Mouse (Mus musculus) heart, embryonic 11.5 days (tissue): ENCODE results near the gene Shank1. TPM values are rescaled to one million over a fixed set of nuclear protein-coding genes. Genes with fewer than 3 reads are reported as not detected.

ENCODE experiments used
- ATAC-seq: fragments of 200-750 bp; cut with Nextera tagmentation; replicated peaks from 2 replicates; pipeline ENCODE4 v1.8.0; 2017; ENCODE audit warnings: moderate library complexity; ENCODE audit not compliant: insufficient number of reproducible peaks, low FRiP score, low TSS enrichment
- H3K27ac ChIP-seq: fragments of 300-500 bp; sonication (generic); 2 replicates; pipeline ENCODE4 v1.5.1; 2014; ENCODE audit warnings: mild to moderate bottlenecking, low read depth, low read length
- H3K27me3 ChIP-seq: fragments of 300-500 bp; sonication (generic); 2 replicates; pipeline ENCODE4 v1.6.1; 2014; ENCODE audit warnings: mild to moderate bottlenecking, low read length, mixed read lengths; ENCODE audit not compliant: control insufficient read depth, insufficient read depth
- H3K36me3 ChIP-seq: fragments of 300-500 bp; sonication (generic); 2 replicates; pipeline ENCODE4 v1.6.1; 2014; ENCODE audit warnings: mild to moderate bottlenecking, low read length, moderate library complexity, mixed read lengths; ENCODE audit not compliant: control insufficient read depth, insufficient read depth
- H3K4me1 ChIP-seq: fragments of 300-500 bp; sonication (generic); 2 replicates; pipeline ENCODE4 v1.6.1; 2014; ENCODE audit warnings: low read length; ENCODE audit not compliant: control insufficient read depth, insufficient read depth
- H3K4me2 ChIP-seq: fragments of 300-500 bp; sonication (generic); 2 replicates; pipeline ENCODE4 v1.6.1; 2014; ENCODE audit warnings: mild to moderate bottlenecking, moderate library complexity
- H3K4me3 ChIP-seq: fragments of 300-500 bp; sonication (generic); 2 replicates; pipeline ENCODE4 v1.5.1; 2014; ENCODE audit warnings: low read depth, low read length
- H3K9ac ChIP-seq: fragments of 300-500 bp; sonication (generic); 2 replicates; pipeline ENCODE4 v1.6.1; 2014; ENCODE audit warnings: mild to moderate bottlenecking, low read depth, low read length, moderate library complexity
- H3K9me3 ChIP-seq: fragments of 300-500 bp; sonication (generic); replicated peaks from 2 replicates; pipeline ENCODE4 v1.6.1; 2016; ENCODE audit warnings: low read length; ENCODE audit not compliant: control insufficient read depth
- WGBS: fragments of 180-500 bp; shearing (Covaris S2); extraction: QIAGEN DNeasy Blood & Tissue Kit; methylation state at CpG from one replicate; pipeline ENCODE4 v1.1.7; 2014; ENCODE audit not compliant: insufficient replicate concordance; 5-methylcytosine and 5-hydroxymethylcytosine counted together
- polyA plus RNA-seq: library from polyadenylated mRNA; unstranded; fragments of >200 nt; fragmentation: Nextera tagmentation; extraction: Ambion mirVana; gene quantifications from 2 replicates; pipeline ENCODE4 v1.2.1, GENCODE M21; 2014

Gene Shank1
- polyA plus RNA-seq, 1 experiment from 2014 or later = 1.3 TPM

DNA sequence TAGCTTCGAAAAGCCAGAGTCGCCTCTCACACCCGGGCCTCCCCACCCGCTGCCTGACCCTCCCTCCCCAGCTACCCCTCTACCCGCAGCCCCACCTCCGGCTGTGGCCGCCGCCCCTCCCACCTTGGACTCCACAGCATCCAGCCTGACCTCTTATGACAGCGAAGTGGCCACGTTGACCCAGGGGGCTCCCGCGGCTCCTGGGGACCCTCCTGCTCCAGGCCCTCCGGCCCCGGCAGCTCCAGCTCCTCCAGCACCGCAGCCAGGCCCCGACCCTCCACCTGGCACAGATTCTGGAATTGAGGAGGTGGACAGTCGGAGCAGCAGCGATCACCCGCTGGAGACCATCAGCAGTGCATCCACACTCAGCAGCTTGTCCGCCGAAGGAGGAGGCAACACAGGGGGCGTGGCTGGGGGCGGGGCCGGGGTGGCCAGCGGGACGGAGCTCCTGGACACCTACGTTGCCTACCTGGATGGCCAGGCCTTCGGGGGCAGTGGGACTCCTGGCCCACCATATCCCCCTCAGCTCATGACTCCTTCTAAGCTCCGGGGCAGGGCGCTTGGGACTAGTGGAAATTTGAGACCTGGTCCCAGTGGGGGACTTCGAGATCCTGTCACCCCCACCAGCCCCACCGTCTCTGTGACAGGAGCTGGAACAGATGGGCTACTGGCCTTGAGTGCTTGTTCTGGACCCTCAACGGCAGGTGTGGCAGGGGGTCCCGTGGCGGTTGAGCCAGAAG is 43.7 kb downstream of the Shank1 start:
- Histone ChIP-seq H3K4me1 (peaks cover 24% of the 10 kb centered on the region), H3K36me3 (no peaks in the 10 kb centered on the region), H3K4me2 (peak overlapping the region; percentile 53), H3K9ac (peak overlapping the region; percentile 28; the same call in 1 of the 2 replicates), H3K4me3 (peak overlapping the region; percentile 22), H3K27ac (no peak overlapping the region), H3K9me3 (no peaks in the 10 kb centered on the region), H3K27me3 (peaks cover 86% of the 10 kb centered on the region)
- ATAC-seq = no peak
- WGBS = 2% methylated on average over 35 of the region's 35 CpGs

DNA sequence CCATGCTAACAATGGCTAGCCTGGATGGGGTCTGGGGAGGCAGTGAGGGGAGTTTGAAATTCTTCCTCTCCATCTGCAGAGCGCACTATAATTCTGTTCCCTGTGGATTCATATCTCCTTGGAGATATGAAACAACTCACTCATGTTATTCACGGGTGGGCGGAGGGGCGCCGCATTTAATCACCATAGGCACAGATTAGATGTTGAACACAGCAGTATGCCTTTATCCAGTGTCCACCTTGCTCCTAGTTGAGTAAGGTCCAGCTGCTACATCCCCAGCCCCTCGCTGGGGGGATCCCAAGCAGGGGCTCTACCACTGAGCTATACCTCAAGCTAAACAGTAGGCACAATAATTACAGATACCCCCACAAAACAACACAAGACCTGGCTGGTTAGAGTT is 45.4 kb downstream of the Shank1 start:
- 73% methylated on average over 6 of the region's 6 CpGs for WGBS
- no peak overlapping the region for H3K4me3 ChIP-seq
- H3K4me2 ChIP-seq = no peak overlapping the region
- H3K4me1 ChIP-seq = peaks cover 29% of the 10 kb centered on the region
- H3K36me3 ChIP-seq = no peaks in the 10 kb centered on the region
- no peak overlapping the region for H3K9ac ChIP-seq
- no peak for ATAC-seq
- no peaks in the 10 kb centered on the region for H3K9me3 ChIP-seq
- H3K27me3 ChIP-seq = peaks cover 82% of the 10 kb centered on the region
- no peak overlapping the region for H3K27ac ChIP-seq

DNA sequence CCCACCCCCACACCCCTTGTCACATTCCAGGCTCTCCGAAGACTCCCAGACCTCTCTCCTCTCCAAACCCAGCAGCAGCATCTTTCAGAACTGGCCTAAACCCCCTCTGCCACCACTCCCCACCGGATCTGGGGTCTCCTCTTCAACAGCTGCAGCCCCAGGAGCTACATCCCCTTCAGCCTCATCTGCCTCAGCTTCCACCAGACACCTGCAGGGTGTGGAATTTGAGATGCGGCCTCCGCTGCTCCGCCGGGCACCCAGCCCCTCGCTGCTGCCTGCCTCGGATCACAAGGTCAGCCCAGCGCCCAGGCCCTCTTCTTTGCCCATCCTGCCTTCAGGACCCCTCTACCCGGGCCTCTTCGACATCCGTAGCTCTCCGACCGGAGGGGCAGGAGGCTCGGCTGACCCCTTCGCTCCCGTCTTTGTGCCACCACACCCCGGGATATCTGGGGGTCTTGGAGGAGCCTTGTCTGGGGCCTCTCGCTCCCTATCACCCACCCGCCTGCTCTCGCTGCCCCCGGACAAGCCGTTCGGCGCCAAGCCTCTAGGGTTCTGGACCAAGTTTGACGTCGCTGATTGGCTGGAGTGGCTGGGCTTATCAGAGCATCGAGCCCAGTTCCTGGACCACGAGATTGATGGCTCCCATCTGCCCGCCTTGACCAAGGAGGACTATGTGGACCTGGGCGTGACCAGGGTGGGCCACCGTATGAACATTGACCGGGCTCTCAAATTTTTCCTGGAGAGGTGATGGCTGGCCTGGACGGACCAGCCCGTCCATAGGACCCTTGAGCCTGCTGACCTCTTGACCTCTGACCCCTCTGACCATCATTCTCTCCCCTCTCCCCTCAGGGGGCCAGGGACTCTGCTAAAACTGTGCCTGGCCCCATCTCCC is 46.8 kb downstream of the Shank1 start:
- Histone ChIP-seq H3K4me3 (peak overlapping the region; percentile 30), H3K9me3 (no peaks in the 10 kb centered on the region), H3K27ac (0 out of 2 replicates have a peak overlapping the region, but pooled peaks have one; percentile 41), H3K4me2 (peak overlapping the region; percentile 59), H3K27me3 (peaks cover 78% of the 10 kb centered on the region), H3K4me1 (peaks cover 26% of the 10 kb centered on the region), H3K36me3 (no peaks in the 10 kb centered on the region), H3K9ac (peak overlapping the region; percentile 47; the same call in 1 of the 2 replicates)
- 3% methylated on average over 35 of the region's 35 CpGs for WGBS
- ATAC-seq = no peak

DNA sequence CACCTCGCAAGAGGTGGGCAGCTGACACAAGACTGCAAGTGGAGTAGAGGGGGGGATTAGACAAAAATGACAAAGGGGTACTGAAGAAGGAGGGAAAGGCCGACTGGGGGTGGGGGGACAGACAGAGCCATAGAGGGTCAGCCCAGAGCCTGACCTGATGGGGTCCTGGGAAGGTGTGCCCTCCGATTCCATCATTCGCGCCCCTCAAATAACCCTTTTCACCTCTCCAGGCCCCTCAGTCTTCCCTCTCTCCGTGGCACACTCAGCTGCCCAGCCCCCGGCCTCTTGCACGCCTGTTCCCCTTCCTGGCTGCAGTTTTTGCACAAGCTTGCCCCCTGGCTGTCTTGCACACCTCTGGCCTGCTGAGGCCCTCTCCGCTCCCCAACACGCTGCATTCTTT is 47.5 kb downstream of the Shank1 start:
- 11% methylated on average over 10 of the region's 10 CpGs for WGBS
- Histone ChIP-seq H3K27ac (no peak overlapping the region), H3K36me3 (no peaks in the 10 kb centered on the region), H3K4me2 (peak overlapping the region; percentile 59), H3K4me3 (peak overlapping the region; percentile 30), H3K9me3 (no peaks in the 10 kb centered on the region), H3K4me1 (peaks cover 22% of the 10 kb centered on the region), H3K9ac (peak overlapping the region; percentile 47; the same call in 1 of the 2 replicates), H3K27me3 (peaks cover 78% of the 10 kb centered on the region)
- ATAC-seq = no peak

DNA sequence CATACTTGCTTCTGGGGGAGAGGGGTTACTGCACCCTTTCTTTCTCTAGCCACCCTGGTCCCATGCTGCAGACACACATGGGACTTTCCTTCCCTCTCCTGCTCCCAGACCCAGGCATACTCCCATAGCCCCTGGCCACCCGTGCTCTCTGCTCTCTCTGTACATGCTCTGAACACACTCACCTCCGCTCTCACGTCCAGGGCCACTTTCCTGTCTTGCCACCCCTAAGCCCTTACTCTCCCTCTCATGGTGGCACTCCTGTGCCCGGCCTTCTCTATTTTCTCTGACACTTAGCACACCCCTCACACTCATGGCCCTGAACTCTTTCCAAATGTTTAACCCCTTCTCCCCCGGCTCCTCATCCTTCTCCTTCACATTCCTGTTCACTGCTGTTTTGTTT is 48.0 kb downstream of the Shank1 start:
- no peaks in the 10 kb centered on the region for H3K36me3 ChIP-seq
- H3K27me3 ChIP-seq = peaks cover 74% of the 10 kb centered on the region
- peak overlapping the region; percentile 59 for H3K4me2 ChIP-seq
- H3K4me3 ChIP-seq = no peak overlapping the region; the same call in 1 of the 2 replicates
- 17% methylated on average over 5 of the region's 5 CpGs for WGBS
- no peak overlapping the region for H3K9ac ChIP-seq
- peaks cover 22% of the 10 kb centered on the region for H3K4me1 ChIP-seq
- ATAC-seq = no peak
- H3K27ac ChIP-seq = no peak overlapping the region
- no peaks in the 10 kb centered on the region for H3K9me3 ChIP-seq

DNA sequence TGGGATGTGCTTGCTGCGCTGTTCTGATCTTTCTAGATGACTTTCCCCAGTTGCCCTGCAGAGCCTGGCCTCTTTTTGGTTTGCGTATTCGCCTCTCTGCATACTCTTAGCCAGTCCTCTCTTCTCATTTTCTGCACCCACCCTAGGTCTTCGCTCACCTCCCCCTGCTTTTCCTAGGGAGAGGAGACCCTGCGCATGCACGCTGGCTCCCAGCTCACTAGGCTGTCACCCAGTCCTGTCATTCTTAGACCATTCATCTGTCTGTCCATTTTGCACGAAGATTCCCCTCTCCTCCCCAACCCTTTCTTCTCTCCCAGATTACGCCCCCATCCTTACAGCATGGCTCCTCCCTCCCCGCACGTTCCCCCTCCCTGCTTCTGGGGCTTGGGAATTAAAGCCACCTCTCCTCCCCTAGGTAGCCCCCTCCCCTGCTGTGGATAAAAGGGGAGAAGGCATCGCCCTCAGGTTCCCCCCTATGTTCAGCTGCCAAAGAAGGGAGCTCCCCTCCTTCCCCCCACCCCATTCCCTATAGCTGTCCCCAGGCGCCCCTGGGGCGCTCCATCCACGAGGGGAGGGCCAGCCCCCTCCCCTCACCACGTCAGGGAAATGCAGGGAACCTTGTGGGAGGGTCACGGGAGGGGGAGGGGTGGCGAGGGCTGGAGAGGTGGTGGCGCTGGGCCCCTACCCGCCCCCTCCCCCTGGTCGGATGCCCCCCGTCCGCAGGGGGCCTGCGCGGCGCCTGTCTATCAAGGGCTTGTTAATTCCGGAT is 49.0 kb downstream of the Shank1 start:
- ATAC-seq = no peak; the same call in 1 of the 2 replicates
- Histone ChIP-seq H3K9me3 (no peaks in the 10 kb centered on the region), H3K36me3 (no peaks in the 10 kb centered on the region), H3K4me3 (peak overlapping the region; percentile 59), H3K4me2 (peak overlapping the region; percentile 94), H3K27ac (peak overlapping the region; percentile 62), H3K4me1 (peaks cover 17% of the 10 kb centered on the region), H3K27me3 (peaks cover 63% of the 10 kb centered on the region), H3K9ac (peak overlapping the region; percentile 62)
- WGBS = 5% methylated on average over 17 of the region's 26 CpGs

DNA sequence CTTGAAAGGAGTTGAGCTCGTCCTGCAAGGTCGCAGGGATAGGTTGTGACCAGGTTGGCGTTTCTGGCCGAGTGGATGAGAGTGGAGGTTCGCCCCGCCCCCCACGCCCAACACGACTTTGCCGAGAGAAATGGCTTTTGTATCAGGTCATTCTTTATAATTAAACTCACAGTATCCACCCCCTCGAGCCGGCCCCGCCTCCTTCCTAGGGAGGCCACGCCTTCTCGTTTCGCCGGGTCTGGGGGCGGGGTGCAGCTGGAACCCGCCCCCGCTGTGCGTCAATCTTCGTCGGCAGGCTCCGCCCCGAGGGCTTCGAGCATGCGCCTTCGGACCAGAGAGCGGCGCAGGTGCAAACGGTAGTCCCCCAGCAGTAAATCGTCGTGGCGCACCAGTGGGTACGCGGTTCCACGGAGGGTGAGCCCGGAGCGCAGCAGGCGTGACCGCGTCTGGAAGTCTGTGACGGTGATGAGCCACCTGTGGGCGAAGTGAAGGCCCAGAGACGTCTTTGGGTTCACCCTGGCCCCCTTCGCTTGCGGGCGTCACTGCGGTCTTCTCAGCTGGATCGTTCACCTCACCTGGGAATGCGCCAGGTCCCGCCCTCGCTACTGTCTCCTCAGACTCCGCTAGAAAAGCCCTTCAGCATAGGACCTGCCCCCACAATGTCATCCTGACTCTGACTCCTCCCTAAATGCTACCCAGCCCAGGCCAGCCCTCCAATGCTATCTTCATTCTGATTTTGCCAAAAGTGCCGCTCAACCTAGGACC is 50.0 kb downstream of the Shank1 start:
- WGBS = under 1% methylated on average over 54 of the region's 54 CpGs

More for the DNA sequence above, 50.0 kb downstream of the Shank1 start:
- Histone ChIP-seq H3K27me3 (peaks cover 53% of the 10 kb centered on the region), H3K9me3 (no peaks in the 10 kb centered on the region), H3K9ac (peak overlapping the region; percentile 64), H3K4me2 (peak overlapping the region; percentile 94), H3K27ac (peak overlapping the region; percentile 62; the same call in 1 of the 2 replicates), H3K4me1 (peaks cover 17% of the 10 kb centered on the region), H3K4me3 (peak overlapping the region; percentile 59), H3K36me3 (no peaks in the 10 kb centered on the region)
- peak; percentile 62 for ATAC-seq
